Mouse (Mus musculus) neural tube, embryonic 15.5 days (tissue): Measurements from ENCODE around the gene Cd302. TPM values are rescaled to one million over a fixed set of nuclear protein-coding genes. Genes with fewer than 3 reads are reported as not detected.

Experiments used
- ATAC-seq: fragments of 200-750 bp; cut with Nextera tagmentation; 2 replicates; pipeline ENCODE4 v1.8.0; 2017; ENCODE audit warnings: mild to moderate bottlenecking, moderate TSS enrichment, moderate library complexity; ENCODE audit not compliant: low FRiP score
- H3K27ac ChIP-seq: fragments of 300-500 bp; sonication (generic); replicated peaks from 2 replicates; pipeline ENCODE4 v1.5.1; 2015; ENCODE audit warnings: mild to moderate bottlenecking, inconsistent platforms
- H3K27me3 ChIP-seq: fragments of 300-500 bp; sonication (generic); replicated peaks from 2 replicates; pipeline ENCODE4 v1.6.1; 2015; ENCODE audit warnings: inconsistent platforms
- H3K36me3 ChIP-seq: fragments of 300-500 bp; sonication (generic); 2 replicates; pipeline ENCODE4 v1.6.1; 2015; ENCODE audit warnings: inconsistent platforms
- H3K4me1 ChIP-seq: fragments of 300-500 bp; sonication (generic); 2 replicates; pipeline ENCODE4 v1.6.1; 2015; ENCODE audit warnings: inconsistent platforms
- H3K4me2 ChIP-seq: fragments of 300-500 bp; sonication (generic); 2 replicates; pipeline ENCODE4 v1.6.1; 2015; ENCODE audit warnings: inconsistent platforms, mild to moderate bottlenecking, moderate library complexity
- H3K4me3 ChIP-seq: fragments of 300-500 bp; sonication (generic); replicated peaks from 2 replicates; pipeline ENCODE4 v1.5.1; 2015; ENCODE audit warnings: mild to moderate bottlenecking, inconsistent platforms
- H3K9ac ChIP-seq: fragments of 300-500 bp; sonication (generic); replicated peaks from 2 replicates; pipeline ENCODE4 v1.6.1; 2015; ENCODE audit warnings: mild to moderate bottlenecking, inconsistent platforms
- H3K9me3 ChIP-seq: fragments of 300-500 bp; sonication (generic); replicated peaks from 2 replicates; pipeline ENCODE4 v1.6.1; 2016; ENCODE audit warnings: inconsistent platforms
- WGBS: fragments of 180-500 bp; shearing (Covaris S2); methylation state at CpG from one replicate; pipeline ENCODE4 v1.1.7; 2015; ENCODE audit warnings: mixed read lengths; 5-methylcytosine and 5-hydroxymethylcytosine counted together
- polyA plus RNA-seq: library from polyadenylated mRNA; unstranded; fragments of >200 nt; fragmentation: Nextera tagmentation; extraction: Ambion mirVana; gene quantifications from 2 replicates; pipeline ENCODE4 v1.2.1, GENCODE M21; 2015

The Cd302 gene
- 17.4 and 18.5 TPM in 2 replicates for polyA plus RNA-seq

DNA sequence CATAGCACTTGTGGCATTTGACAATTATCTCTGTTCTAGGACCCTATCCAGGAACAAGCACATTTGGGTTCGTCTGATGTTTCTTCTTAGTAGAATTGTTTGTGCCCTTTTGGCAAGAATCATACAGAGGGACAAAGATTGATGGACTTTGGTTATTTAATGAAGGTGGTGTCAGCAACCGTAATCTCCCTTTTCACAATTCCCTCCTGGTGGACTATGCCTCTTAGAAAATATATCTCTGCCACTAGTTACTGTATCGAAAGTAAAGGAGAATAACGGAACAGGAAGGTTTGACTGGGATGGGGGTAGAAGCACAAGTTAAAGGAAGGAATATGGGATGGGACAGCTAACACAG is at the start of gene Cd302:
Gene Cd302, minus strand, starts transcription at position 22 of the 355 bp plus-strand sequence.
- WGBS = 54% methylated on average over 4 of the region's 4 CpGs

DNA sequence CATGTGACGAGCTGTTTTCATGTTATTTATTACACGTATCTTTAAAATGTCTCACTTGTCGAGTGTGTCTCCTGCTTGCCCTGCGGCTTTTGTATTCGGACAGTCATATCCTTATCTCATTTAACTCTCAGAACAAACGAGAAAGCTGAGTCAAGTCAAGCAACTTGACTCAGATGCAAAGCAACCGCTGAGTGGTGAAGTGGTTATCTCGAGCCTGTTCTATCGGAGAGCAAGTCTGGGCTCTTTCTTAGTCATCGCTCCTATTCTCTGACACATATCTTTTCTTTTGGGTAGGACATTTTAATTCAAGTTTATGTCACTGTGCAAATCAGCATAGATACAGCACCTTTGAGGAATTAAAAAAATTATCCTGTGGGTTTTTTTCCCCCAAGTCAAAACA is 44.4 kb upstream of the Cd302 start:
- Histone ChIP-seq H3K4me3 (no peak overlapping the region), H3K4me2 (no peak overlapping the region), H3K9ac (no peak overlapping the region), H3K4me1 (no peaks in the 10 kb centered on the region), H3K9me3 (no peaks in the 10 kb centered on the region), H3K27ac (no peak overlapping the region), H3K27me3 (no peaks in the 10 kb centered on the region), H3K36me3 (no peaks in the 10 kb centered on the region)
- no peak for ATAC-seq
- 94% methylated on average over 10 of the region's 10 CpGs for WGBS

More for the DNA sequence above, at the start of gene Cd302:
- Histone ChIP-seq H3K9ac (peak within 1 kb of the TSS; percentile 46), H3K27me3 (peaks cover 9% of the 10 kb centered on the region), H3K9me3 (no peaks in the 10 kb centered on the region), H3K4me1 (peaks cover 15% of the 10 kb centered on the region), H3K36me3 (no peaks in the 10 kb centered on the region), H3K4me3 (peak within 1 kb of the TSS; percentile 46), H3K27ac (no peak within 1 kb of the TSS), H3K4me2 (peak within 1 kb of the TSS; percentile 96)
- no peak for ATAC-seq

DNA sequence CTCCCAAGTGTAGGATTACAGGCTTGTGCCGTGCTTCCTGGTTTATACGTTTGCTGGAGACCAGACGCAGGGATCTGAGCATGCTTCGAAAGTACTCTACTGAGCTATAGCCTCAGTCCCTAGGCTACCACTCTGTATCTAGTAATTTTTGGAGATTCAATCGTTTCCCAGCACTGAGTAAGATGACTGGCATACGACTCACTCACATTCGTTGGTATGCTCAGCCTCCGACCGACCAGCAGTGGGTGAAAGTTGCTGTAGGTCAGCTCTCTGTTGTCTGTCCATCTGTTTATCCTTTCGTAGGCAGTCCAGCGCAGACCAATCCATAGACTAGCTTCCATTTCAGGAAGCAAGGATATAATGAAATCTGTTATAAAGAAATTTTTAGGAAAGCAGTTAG is 43.3 kb upstream of the Cd302 start:
- H3K9ac ChIP-seq = no peak overlapping the region
- no peak for ATAC-seq
- no peak overlapping the region for H3K4me3 ChIP-seq
- H3K9me3 ChIP-seq = no peaks in the 10 kb centered on the region
- H3K4me1 ChIP-seq = no peaks in the 10 kb centered on the region
- H3K36me3 ChIP-seq = no peaks in the 10 kb centered on the region
- H3K27ac ChIP-seq = no peak overlapping the region
- 91% methylated on average over 11 of the region's 11 CpGs for WGBS
- no peaks in the 10 kb centered on the region for H3K27me3 ChIP-seq
- H3K4me2 ChIP-seq = no peak overlapping the region

DNA sequence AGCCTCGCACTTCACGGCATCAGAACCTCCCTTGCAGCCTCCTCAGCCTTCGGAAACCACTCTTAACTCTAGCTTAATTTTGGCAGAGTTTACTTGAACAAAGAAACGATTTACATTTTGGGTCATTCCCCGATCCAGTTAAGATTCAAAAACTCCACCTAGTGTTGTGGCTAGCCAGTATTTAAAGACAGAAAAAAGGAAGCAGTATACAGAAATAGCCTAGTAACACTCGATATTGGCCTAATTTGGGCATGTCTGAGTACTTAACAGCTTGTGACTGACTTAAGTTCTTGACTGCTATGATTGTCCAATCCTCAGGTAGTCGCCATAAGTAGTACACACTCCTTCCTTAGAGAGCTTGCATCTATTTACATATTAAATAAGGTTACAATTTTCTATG is 42.7 kb upstream of the Cd302 start:
- 92% methylated on average over 7 of the region's 7 CpGs for WGBS
- Histone ChIP-seq H3K4me1 (no peaks in the 10 kb centered on the region), H3K9me3 (no peaks in the 10 kb centered on the region), H3K27ac (no peak overlapping the region), H3K36me3 (no peaks in the 10 kb centered on the region), H3K27me3 (no peaks in the 10 kb centered on the region), H3K4me3 (no peak overlapping the region), H3K9ac (no peak overlapping the region), H3K4me2 (no peak overlapping the region)
- no peak for ATAC-seq

DNA sequence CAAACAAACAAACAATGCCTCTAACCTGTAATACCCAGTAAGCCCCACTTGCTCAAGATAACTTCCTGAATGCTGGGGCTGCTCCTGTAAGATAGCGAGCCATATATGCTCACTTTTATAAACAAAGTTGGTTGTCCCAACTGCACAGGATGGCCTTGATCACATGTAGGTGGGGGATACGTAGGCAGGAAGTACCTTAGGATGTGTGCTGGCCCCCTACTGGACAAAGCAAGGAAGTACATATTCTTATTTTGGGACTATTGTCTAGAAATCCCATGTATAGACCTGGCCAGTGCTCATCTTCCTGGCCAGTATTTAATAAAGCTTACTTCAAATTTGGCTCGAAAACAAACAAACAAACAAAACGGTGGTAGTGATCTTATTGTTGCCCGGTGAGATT is 39.1 kb upstream of the Cd302 start:
- no peaks in the 10 kb centered on the region for H3K4me1 ChIP-seq
- H3K9me3 ChIP-seq = no peaks in the 10 kb centered on the region
- no peaks in the 10 kb centered on the region for H3K36me3 ChIP-seq
- H3K27ac ChIP-seq = no peak overlapping the region
- H3K9ac ChIP-seq = no peak overlapping the region
- no peak overlapping the region for H3K4me2 ChIP-seq
- H3K27me3 ChIP-seq = no peaks in the 10 kb centered on the region
- H3K4me3 ChIP-seq = no peak overlapping the region
- ATAC-seq = no peak
- WGBS = 87% methylated on average over 5 of the region's 5 CpGs

DNA sequence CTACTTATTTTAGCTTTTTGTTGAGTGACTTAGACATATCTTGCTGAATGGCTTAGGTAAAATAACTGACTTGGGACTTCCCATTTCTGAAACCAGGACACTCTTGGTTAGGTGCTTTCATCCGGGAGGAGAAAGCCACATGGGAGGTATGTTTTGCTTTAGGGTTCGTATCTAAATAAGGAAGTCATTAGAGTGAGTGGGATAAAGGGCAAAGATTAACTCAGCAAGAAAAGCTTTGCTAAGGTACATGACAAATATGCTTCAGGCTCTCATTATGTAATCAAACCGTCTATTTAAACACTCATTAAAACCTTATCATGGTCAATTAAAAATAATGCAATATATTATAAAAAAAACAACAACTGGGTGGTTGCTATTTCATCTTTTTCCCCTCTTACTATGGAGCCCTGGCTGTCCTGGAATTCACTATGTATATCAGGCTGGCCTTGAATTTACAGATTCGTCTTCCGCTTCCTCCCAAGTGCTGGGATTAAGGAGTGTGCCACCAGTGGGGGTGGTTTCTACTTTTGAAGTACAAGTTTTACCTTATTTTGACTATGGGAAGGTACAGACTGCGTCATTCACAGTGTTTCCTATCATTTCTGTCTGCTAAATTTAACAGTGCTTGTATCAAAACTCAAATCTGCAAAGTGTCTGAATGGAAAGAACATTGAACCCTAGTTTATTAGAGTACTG is 37.9 kb upstream of the Cd302 start:
- ATAC-seq = no peak
- Histone ChIP-seq H3K27me3 (no peaks in the 10 kb centered on the region), H3K4me1 (no peaks in the 10 kb centered on the region), H3K27ac (no peak overlapping the region), H3K9ac (no peak overlapping the region), H3K36me3 (no peaks in the 10 kb centered on the region), H3K9me3 (no peaks in the 10 kb centered on the region), H3K4me3 (no peak overlapping the region), H3K4me2 (no peak overlapping the region)
- 82% methylated on average over 6 of the region's 6 CpGs for WGBS

DNA sequence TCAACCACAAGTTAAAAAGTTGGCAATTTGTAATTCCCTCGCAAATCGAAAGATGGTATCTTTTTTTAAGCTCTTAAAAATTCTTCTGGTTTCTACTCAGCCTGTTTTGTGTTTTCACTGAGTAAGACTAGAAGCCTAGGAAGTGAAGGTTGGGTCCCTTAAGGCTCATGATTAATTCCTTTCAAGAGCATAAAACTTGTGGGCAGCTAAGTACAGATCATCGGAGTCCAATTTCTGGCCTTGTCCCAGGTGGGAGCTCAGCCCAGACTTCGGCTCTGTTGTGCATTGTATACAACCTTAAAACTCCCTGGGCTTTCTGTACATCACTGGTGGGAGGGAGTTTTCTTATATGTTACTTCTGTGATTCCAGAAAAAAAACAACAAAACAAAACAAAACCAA is 19.5 kb upstream of the Cd302 start:
- Histone ChIP-seq H3K27ac (no peak overlapping the region), H3K4me1 (no peaks in the 10 kb centered on the region), H3K27me3 (no peaks in the 10 kb centered on the region), H3K36me3 (no peaks in the 10 kb centered on the region), H3K9me3 (no peaks in the 10 kb centered on the region), H3K9ac (no peak overlapping the region), H3K4me2 (no peak overlapping the region), H3K4me3 (no peak overlapping the region)
- ATAC-seq = no peak
- 88% methylated on average over 4 of the region's 4 CpGs for WGBS

DNA sequence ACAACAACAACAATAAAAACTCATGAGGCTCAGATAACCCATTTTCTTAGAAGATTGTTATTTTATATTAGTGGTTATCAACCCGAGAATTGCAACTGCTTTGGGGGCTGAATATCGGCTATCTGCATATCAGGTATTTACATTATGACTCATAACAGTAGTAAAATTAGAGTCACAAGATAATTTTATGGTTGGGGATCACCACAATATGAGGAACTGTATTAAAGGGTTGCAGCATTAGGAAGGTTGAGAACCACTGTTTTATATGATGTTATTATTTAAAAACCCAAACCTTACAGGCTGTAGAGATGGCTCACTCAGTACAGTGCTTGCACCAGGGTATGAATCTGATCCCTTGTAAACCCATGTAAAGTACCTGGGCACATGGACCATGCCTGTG is 15.0 kb upstream of the Cd302 start:
- WGBS = 97% methylated on average over 2 of the region's 2 CpGs
- Histone ChIP-seq H3K27ac (no peak overlapping the region), H3K4me3 (no peak overlapping the region), H3K9ac (no peak overlapping the region), H3K4me1 (no peaks in the 10 kb centered on the region), H3K4me2 (no peak overlapping the region), H3K27me3 (no peaks in the 10 kb centered on the region), H3K9me3 (no peaks in the 10 kb centered on the region), H3K36me3 (no peaks in the 10 kb centered on the region)
- no peak for ATAC-seq

DNA sequence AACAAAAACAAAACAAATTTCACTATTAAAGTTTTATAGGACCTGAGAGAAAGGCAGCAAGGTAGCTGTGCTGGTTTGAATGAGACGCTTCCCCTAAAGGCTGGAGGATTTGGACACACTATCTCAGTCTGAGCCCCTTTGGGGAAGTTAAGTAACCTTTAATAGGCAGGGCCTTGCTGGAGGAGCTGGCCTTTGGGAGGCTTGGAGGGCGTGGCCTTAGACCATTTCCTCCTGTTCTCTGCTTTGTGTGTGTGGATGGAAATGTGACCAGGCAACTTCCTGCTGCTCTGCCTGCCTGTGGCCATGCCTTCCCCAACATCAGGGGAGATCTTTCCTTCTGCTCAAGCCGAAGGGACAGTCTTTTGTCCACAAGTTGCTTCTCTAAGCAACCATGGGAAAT is 14.0 kb upstream of the Cd302 start:
- 82% methylated on average over 3 of the region's 3 CpGs for WGBS
- Histone ChIP-seq H3K4me1 (no peaks in the 10 kb centered on the region), H3K27me3 (no peaks in the 10 kb centered on the region), H3K36me3 (no peaks in the 10 kb centered on the region), H3K9ac (no peak overlapping the region), H3K27ac (no peak overlapping the region), H3K9me3 (no peaks in the 10 kb centered on the region), H3K4me2 (no peak overlapping the region), H3K4me3 (no peak overlapping the region)
- ATAC-seq = no peak

DNA sequence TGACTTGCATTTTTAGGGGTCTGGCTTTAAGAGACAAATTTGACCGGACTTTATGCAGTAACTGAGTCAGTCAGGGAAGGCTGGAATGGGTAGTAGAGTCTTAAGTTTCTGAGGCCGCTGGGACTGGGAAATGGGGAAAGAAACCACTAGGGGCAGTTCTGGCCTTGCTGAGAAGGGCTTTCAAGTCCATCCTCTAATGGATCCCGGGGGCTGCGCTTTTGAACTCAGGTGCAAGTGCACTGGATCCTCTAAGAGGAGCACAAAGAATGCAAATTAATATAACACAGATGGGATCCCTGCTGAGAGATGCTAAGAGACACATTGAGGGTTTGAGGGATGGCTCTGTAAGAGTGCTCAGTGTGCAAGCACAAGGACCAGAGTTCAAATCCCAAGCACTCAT is 7.1 kb upstream of the Cd302 start:
- no peak overlapping the region for H3K27ac ChIP-seq
- WGBS = 88% methylated on average over 4 of the region's 4 CpGs
- no peaks in the 10 kb centered on the region for H3K9me3 ChIP-seq
- no peak for ATAC-seq
- H3K27me3 ChIP-seq = no peaks in the 10 kb centered on the region
- H3K4me2 ChIP-seq = no peak overlapping the region
- H3K4me1 ChIP-seq = no peaks in the 10 kb centered on the region
- H3K9ac ChIP-seq = no peak overlapping the region
- no peaks in the 10 kb centered on the region for H3K36me3 ChIP-seq
- no peak overlapping the region for H3K4me3 ChIP-seq

DNA sequence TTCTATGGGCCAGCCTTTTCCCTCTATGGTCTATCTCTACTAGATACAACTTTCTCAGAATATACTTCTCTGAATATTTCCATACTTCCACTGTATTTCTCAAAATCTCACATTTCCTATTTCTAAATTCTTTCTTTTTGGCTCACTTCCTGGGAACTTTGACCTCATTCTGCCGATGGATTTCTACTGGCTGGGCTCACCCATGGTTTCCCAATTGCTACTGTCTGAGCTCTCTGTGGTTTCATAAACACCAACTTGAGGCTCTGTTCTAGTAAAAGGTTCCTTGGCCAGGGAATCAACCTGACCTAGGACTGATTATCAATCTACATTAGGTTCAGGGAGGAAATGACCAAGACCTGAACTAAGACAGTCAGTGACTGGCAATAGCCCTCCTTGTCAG is 5.2 kb upstream of the Cd302 start:
- peaks cover 9% of the 10 kb centered on the region for H3K27me3 ChIP-seq
- no peaks in the 10 kb centered on the region for H3K36me3 ChIP-seq
- no peak overlapping the region for H3K4me2 ChIP-seq
- no peaks in the 10 kb centered on the region for H3K9me3 ChIP-seq
- no peak overlapping the region for H3K4me3 ChIP-seq
- H3K9ac ChIP-seq = no peak overlapping the region
- WGBS = 89% methylated on average over 1 of the region's 1 CpGs
- H3K4me1 ChIP-seq = peaks cover 2% of the 10 kb centered on the region
- no peak for ATAC-seq
- no peak overlapping the region for H3K27ac ChIP-seq

DNA sequence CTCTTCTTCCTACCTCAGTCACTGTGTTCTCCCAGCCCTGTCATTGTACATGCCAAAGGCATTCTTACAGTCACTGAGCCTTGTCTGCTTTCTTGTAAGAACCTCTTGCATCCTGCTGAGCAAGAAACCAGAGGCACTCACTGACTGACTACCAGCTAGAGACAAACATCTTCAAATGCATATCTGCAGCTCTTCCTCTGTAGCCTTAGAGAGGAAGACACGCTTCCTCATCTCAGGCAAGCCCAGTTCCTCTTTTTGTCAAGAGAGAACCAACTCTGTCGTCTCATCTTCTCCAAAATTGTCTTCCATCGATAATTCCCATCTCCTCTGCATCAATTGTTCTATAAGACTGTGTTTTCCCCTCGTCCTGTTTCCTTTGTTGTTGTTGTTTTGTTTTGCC is 4.3 kb upstream of the Cd302 start:
- ATAC-seq = no peak
- WGBS = 85% methylated on average over 4 of the region's 4 CpGs

More for the DNA sequence above, 4.3 kb upstream of the Cd302 start:
- peaks cover 10% of the 10 kb centered on the region for H3K4me1 ChIP-seq
- H3K27me3 ChIP-seq = peaks cover 9% of the 10 kb centered on the region
- no peak overlapping the region for H3K27ac ChIP-seq
- H3K36me3 ChIP-seq = no peaks in the 10 kb centered on the region
- H3K4me3 ChIP-seq = no peak overlapping the region
- no peak overlapping the region for H3K9ac ChIP-seq
- no peaks in the 10 kb centered on the region for H3K9me3 ChIP-seq
- H3K4me2 ChIP-seq = no peak overlapping the region
